Mouse (Mus musculus): ENCODE measurements around the gene Slmap.

DNA sequence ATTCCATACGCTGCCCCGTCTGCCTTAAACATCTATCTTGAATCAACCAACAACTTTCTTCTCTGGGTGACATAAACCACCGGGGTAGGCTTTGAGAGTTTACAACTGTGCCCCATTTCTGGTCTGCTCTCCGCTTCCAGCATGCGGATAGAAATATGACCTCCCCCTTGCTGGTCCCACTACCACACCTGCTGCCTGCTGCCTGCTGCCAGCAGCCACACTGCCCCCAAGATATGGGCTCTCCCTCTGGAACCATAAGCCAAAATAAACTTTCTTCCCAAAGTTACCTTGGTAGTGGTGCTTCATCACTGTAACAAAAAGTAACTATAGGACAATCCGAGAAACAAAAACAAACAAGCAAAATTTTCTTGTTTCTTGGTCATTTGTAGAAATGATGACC lies 26.6 kb downstream of the Slmap start:
- TF ChIP-seq USF1 (IDR thresholded peaks at IDR 0.05; ENCODE audit: low read depth, low read length), result no peak
- TF ChIP-seq POLR2A (IDR thresholded peaks at IDR 0.05; ENCODE audit: low read depth, low read length), result no peak
